In the genomic region with DNA sequence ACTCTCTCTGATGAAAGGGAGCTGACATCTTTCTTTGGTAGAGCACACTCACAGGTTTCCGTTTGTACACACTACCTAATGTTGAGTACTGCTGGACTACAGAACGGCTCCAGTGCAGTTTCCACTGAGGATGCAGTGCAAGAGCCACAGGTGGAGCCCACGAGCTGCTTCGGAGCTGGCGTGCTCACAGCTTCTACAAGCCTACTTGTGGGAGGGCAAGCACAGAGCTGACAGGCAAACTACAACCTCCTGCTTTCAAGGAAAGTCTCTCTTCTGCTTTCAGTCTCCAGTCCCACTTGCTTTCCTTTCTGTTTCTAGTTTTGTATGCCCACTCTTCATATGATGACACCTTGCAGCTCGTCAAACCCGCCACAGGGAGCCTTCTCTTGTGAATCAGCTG, we compare ENCODE assay signal across 8 mouse cellular contexts.
DNase-seq lines count a peak whose midpoint lies in the region; ATAC-seq and TF ChIP-seq lines count a peak whose summit lies in the region.

No protein-coding gene starts in this region.

- H3K4me1 ChIP-seq in kidney, embryonic 14.5 days (ENCODE audit: control insufficient read depth, insufficient read depth, low read length) = no peaks in the 10 kb centered on the region
- H3K4me1 ChIP-seq in embryonic fibroblast, embryonic 13.5 days (ENCODE audit: control insufficient read depth, insufficient read depth, low read length) = no peaks in the 10 kb centered on the region
- H3K4me1 ChIP-seq in kidney, postnatal 0 days (replicated peaks; ENCODE audit: insufficient read depth, low read length) = no peaks in the 10 kb centered on the region
- H3K4me1 ChIP-seq in forebrain, embryonic 15.5 days = peaks cover 6% of the 10 kb centered on the region; the same call in 1 of the 2 replicates

- H3K9me3 ChIP-seq in kidney, embryonic 14.5 days (ENCODE audit: control insufficient read depth, low read length) = no peaks in the 10 kb centered on the region
- no peaks in the 10 kb centered on the region for H3K9me3 ChIP-seq in kidney, postnatal 0 days (replicated peaks; ENCODE audit: low read length)
- H3K9me3 ChIP-seq in forebrain, embryonic 15.5 days = no peaks in the 10 kb centered on the region

- H3K9ac ChIP-seq in kidney, embryonic 14.5 days (ENCODE audit: low read depth, low read length) = no peak overlapping the region
- no peak overlapping the region for H3K9ac ChIP-seq in kidney, postnatal 0 days (ENCODE audit: low read depth, low read length)
- H3K9ac ChIP-seq in forebrain, embryonic 15.5 days (replicated peaks) = no peak overlapping the region

- TF ChIP-seq CTCF in embryonic fibroblast, embryonic 13.5 days (IDR thresholded peaks at IDR 0.05; ENCODE audit: borderline replicate concordance, insufficient read depth, low read length) = peak; percentile 51; the same call in 1 of the 2 replicates
- TF ChIP-seq CTCF in kidney, postnatal 0 days (IDR thresholded peaks at IDR 0.05; ENCODE audit: low read depth) = peak; percentile 52

- no peak for TF ChIP-seq POLR2A in embryonic fibroblast, embryonic 13.5 days (IDR thresholded peaks at IDR 0.05; ENCODE audit: low read depth, low read length)

- H3K4me3 ChIP-seq in kidney, embryonic 14.5 days (ENCODE audit: low read length) = no peak overlapping the region
- H3K4me3 ChIP-seq in embryonic fibroblast, embryonic 13.5 days (ENCODE audit: insufficient read depth, low read length) = no peak overlapping the region
- H3K4me3 ChIP-seq in kidney, postnatal 0 days (replicated peaks; ENCODE audit: low read depth, low read length) = no peak overlapping the region
- H3K4me3 ChIP-seq in forebrain, embryonic 15.5 days = no peak overlapping the region

- no peak overlapping the region for H3K4me2 ChIP-seq in kidney, embryonic 14.5 days (replicated peaks; ENCODE audit: low read depth, low read length)
- no peak overlapping the region for H3K4me2 ChIP-seq in kidney, postnatal 0 days (ENCODE audit: low read length)
- no peak overlapping the region for H3K4me2 ChIP-seq in forebrain, embryonic 15.5 days (replicated peaks)

- H3K27ac ChIP-seq in kidney, embryonic 14.5 days (ENCODE audit: low read depth, low read length) = no peak overlapping the region
- no peak overlapping the region for H3K27ac ChIP-seq in embryonic fibroblast, embryonic 13.5 days (ENCODE audit: insufficient read depth, low read length)
- H3K27ac ChIP-seq in kidney, postnatal 0 days = no peak overlapping the region
- no peak overlapping the region for H3K27ac ChIP-seq in forebrain, embryonic 15.5 days (replicated peaks)

- no peak for ATAC-seq in kidney, embryonic 14.5 days (ENCODE audit: low FRiP score, low TSS enrichment)
- ATAC-seq in kidney, postnatal 0 days (replicated peaks; ENCODE audit: low FRiP score, low read depth) = no peak
- no peak for ATAC-seq in forebrain, embryonic 15.5 days (replicated peaks)

- no peaks in the 10 kb centered on the region for H3K36me3 ChIP-seq in kidney, embryonic 14.5 days (ENCODE audit: control insufficient read depth, insufficient read depth, low read length)
- no peaks in the 10 kb centered on the region for H3K36me3 ChIP-seq in kidney, postnatal 0 days (ENCODE audit: insufficient read depth, low read length)
- no peaks in the 10 kb centered on the region for H3K36me3 ChIP-seq in forebrain, embryonic 15.5 days

- no peaks in the 10 kb centered on the region for H3K27me3 ChIP-seq in kidney, embryonic 14.5 days (ENCODE audit: control insufficient read depth, insufficient read depth, low read length)
- no peaks in the 10 kb centered on the region for H3K27me3 ChIP-seq in kidney, postnatal 0 days (ENCODE audit: insufficient read depth, low read length)
- no peaks in the 10 kb centered on the region for H3K27me3 ChIP-seq in forebrain, embryonic 15.5 days

- WGBS in kidney, embryonic 14.5 days = 56% methylated on average over 7 of the region's 7 CpGs
- 46% methylated on average over 7 of the region's 7 CpGs for WGBS in kidney, postnatal 0 days
- 50% methylated on average over 7 of the region's 7 CpGs for WGBS in forebrain, embryonic 15.5 days

- DNase-seq in kidney, adult 18-20 months = peak; percentile 22
- DNase-seq in T-cell, adult 2 months (ENCODE audit: low spot score) = peak; percentile 50
- peak; percentile 40 for DNase-seq in kidney, postnatal 0 days (ENCODE audit: low spot score)
- peak; percentile 17 to 36 for DNase-seq in lung, adult 18-20 months
- DNase-seq in right cerebral cortex, postnatal 14 days = peak; percentile 60
